Mouse (Mus musculus) neural tube, embryonic 11.5 days (tissue): ENCODE measurements around the gene Git1. TPM values are rescaled to one million over a fixed set of nuclear protein-coding genes. Genes with fewer than 3 reads are reported as not detected.

ENCODE experiments used
- ATAC-seq: fragments of 200-750 bp; cut with Nextera tagmentation; 2 replicates; pipeline ENCODE4 v1.8.0; 2017; ENCODE audit warnings: moderate number of reproducible peaks, mild to moderate bottlenecking, moderate TSS enrichment, moderate library complexity; ENCODE audit not compliant: insufficient read depth, low FRiP score, low TSS enrichment
- DNase-seq: peaks from one replicate; pipeline ENCODE4 v3.0.0-alpha.2; 2015; ENCODE audit warnings: low spot score
- H3K27ac ChIP-seq: fragments of 300-500 bp; sonication (generic); 2 replicates; pipeline ENCODE4 v1.5.1; 2014; ENCODE audit warnings: low read depth, mild to moderate bottlenecking, low read length
- H3K27me3 ChIP-seq: fragments of 300-500 bp; sonication (generic); 2 replicates; pipeline ENCODE4 v1.6.1; 2014; ENCODE audit warnings: mild to moderate bottlenecking, low read length, mixed read lengths; ENCODE audit not compliant: control insufficient read depth, insufficient read depth
- H3K36me3 ChIP-seq: fragments of 300-500 bp; sonication (generic); 2 replicates; pipeline ENCODE4 v1.6.1; 2014; ENCODE audit warnings: mild to moderate bottlenecking, low read length, moderate library complexity, mixed read lengths; ENCODE audit not compliant: control insufficient read depth, insufficient read depth
- H3K4me1 ChIP-seq: fragments of 300-500 bp; sonication (generic); 2 replicates; pipeline ENCODE4 v1.6.1; 2014; ENCODE audit warnings: low read length, mixed read lengths; ENCODE audit not compliant: control insufficient read depth, insufficient read depth
- H3K4me2 ChIP-seq: fragments of 300-500 bp; sonication (generic); 2 replicates; pipeline ENCODE4 v1.6.1; 2014; ENCODE audit warnings: low read depth, mild to moderate bottlenecking, moderate library complexity
- H3K4me3 ChIP-seq: fragments of 300-500 bp; sonication (generic); 2 replicates; pipeline ENCODE4 v1.5.1; 2014; ENCODE audit warnings: low read depth, low read length
- H3K9ac ChIP-seq: fragments of 300-500 bp; sonication (generic); 2 replicates; pipeline ENCODE4 v1.6.1; 2014; ENCODE audit warnings: mild to moderate bottlenecking, low read length
- H3K9me3 ChIP-seq: fragments of 300-500 bp; sonication (generic); 2 replicates; pipeline ENCODE4 v1.6.1; 2016; ENCODE audit warnings: low read length; ENCODE audit not compliant: control insufficient read depth
- WGBS: fragments of 180-500 bp; shearing (Covaris S2); extraction: QIAGEN DNeasy Blood & Tissue Kit; methylation state at CpG from one replicate; pipeline ENCODE4 v1.1.7; 2014; 5-methylcytosine and 5-hydroxymethylcytosine counted together
- polyA plus RNA-seq: library from polyadenylated mRNA; unstranded; fragments of >200 nt; fragmentation: Nextera tagmentation; extraction: Ambion mirVana; gene quantifications from 2 replicates; pipeline ENCODE4 v1.2.1, GENCODE M21; 2014

The Git1 gene
- polyA plus RNA-seq, 1 experiment from 2014 or later = 18.7 TPM

GRCm38 (mm10) chr11:77488771-77489581, 4.4 kb upstream of the Git1 start:
- Histone ChIP-seq H3K36me3 (no peaks in the 10 kb centered on the region), H3K27me3 (no peaks in the 10 kb centered on the region), H3K4me3 (peak overlapping the region; percentile 94), H3K9ac (peak overlapping the region; percentile 95), H3K4me1 (peaks cover 62% of the 10 kb centered on the region), H3K27ac (peak overlapping the region; percentile 82), H3K4me2 (peak overlapping the region; percentile 71), H3K9me3 (no peaks in the 10 kb centered on the region)
- ATAC-seq (no peak), DNase-seq (peak; percentile 36)
- WGBS = 2% methylated on average over 42 of the region's 55 CpGs

GRCm38 (mm10) chr11:77489591-77490235, 3.6 kb upstream of the Git1 start, which contains the start of gene Ankrd13b:
Ankrd13b (minus strand) TSS chr11:77489678.
- ATAC-seq = peak; percentile 66; the same call in 1 of the 2 replicates
- no peaks in the 10 kb centered on the region for H3K36me3 ChIP-seq
- peak within 1 kb of the TSS; percentile 82 for H3K27ac ChIP-seq
- H3K27me3 ChIP-seq = no peaks in the 10 kb centered on the region
- peaks cover 69% of the 10 kb centered on the region for H3K4me1 ChIP-seq
- peak within 1 kb of the TSS; percentile 71 for H3K4me2 ChIP-seq
- WGBS = under 1% methylated on average over 46 of the region's 87 CpGs
- DNase-seq = peak; percentile 84
- H3K4me3 ChIP-seq = peak within 1 kb of the TSS; percentile 94
- H3K9me3 ChIP-seq = no peaks in the 10 kb centered on the region
- H3K9ac ChIP-seq = peak within 1 kb of the TSS; percentile 95

DNA sequence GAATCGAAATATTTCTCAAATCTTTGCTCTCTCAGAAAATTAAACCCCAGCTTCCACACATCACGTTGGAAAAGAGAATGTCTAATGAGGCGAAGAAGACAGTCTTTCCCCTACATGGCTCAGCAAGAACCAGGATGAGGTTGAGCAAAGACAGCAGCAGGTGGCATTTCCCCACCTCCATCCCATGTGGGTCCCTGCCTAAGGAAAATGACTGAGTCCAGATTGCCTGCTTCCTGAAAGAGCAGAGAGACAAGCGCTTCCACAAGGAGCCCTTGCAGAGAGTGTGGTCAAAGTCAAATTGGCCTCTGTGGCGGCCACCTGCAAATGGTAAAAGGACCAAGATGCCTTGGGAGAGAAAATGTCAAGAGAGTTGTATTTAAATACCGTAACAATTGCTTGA, 2.9 kb upstream of the Git1 start:
- peaks cover 68% of the 10 kb centered on the region for H3K4me1 ChIP-seq
- WGBS = 74% methylated on average over 6 of the region's 6 CpGs
- H3K9ac ChIP-seq = no peak overlapping the region

DNA sequence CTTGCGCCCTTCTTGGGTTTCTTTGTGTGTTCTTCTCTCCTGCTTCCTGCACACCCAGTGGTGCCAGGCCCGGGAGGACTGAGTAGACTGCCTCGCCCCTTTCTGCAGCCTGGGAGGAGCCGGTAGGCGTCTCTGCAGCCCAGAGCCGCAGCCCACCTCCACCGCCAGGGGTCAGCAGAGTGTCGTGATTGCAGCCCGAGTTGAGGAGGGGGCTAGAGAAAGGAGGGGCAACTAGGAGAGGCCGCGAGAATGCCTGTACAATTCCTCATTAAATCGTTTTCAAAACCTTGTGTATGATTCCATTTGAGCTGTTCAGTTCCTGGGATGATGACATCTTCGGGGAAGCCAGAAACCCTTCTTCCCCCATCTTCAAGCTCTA, 2.2 kb upstream of the Git1 start:
- peak overlapping the region; percentile 93 for H3K9ac ChIP-seq
- no peaks in the 10 kb centered on the region for H3K36me3 ChIP-seq
- H3K27ac ChIP-seq = peak overlapping the region; percentile 89
- H3K9me3 ChIP-seq = no peaks in the 10 kb centered on the region
- DNase-seq = peak; percentile 97
- H3K4me2 ChIP-seq = peak overlapping the region; percentile 88
- peak; percentile 59 for ATAC-seq
- H3K27me3 ChIP-seq = no peaks in the 10 kb centered on the region
- H3K4me1 ChIP-seq = peaks cover 62% of the 10 kb centered on the region
- WGBS = under 1% methylated on average over 13 of the region's 13 CpGs
- peak overlapping the region; percentile 94 for H3K4me3 ChIP-seq

More for the DNA sequence above, 2.9 kb upstream of the Git1 start:
- DNase-seq (no peak), ATAC-seq (no peak)
- Histone ChIP-seq H3K9me3 (no peaks in the 10 kb centered on the region), H3K4me2 (peak overlapping the region; percentile 71; the same call in 1 of the 2 replicates), H3K27ac (no peak overlapping the region), H3K36me3 (no peaks in the 10 kb centered on the region), H3K4me3 (peak overlapping the region; percentile 94), H3K27me3 (no peaks in the 10 kb centered on the region)

DNA sequence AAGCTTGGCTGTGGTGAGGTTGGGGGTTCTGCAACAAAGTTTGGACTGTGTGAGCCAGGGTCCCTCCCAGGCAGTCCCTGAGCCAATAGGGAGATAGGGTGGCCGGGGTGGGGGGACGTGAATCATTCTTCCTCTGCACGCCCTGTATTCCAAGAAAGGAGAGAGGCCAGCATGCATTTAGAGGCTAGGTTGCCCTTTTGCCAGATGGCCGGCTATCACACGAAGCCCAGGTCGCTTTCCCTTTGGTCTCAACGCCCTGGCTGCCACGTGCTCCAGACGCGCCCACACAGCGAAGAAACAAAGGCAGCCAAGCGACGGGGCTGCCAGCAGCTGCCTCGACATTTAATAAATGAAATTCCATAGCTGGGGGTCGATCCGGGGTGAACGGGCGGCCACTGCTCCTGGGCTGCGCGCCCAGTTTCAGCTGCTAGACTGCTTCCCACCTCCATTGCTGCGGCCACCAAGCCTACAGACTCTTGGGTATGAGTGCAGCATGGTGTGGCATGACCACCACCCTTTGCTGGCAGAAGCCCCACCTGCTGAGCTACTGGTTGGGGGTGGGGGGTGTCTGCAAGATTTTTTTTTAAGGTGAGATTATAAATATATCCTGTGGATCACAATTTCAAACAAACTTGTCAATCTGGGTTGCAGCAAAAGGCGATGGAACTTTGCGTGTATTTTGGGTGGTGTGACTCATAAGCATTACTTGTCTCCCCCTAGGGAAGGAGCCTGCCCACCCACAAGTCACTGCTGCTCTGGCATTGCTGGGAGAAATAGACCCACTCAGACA, 1.7 kb upstream of the Git1 start:
- Histone ChIP-seq H3K9ac (peak overlapping the region; percentile 93), H3K36me3 (no peaks in the 10 kb centered on the region), H3K27me3 (no peaks in the 10 kb centered on the region), H3K4me2 (peak overlapping the region; percentile 88), H3K9me3 (no peaks in the 10 kb centered on the region), H3K4me1 (peaks cover 56% of the 10 kb centered on the region), H3K27ac (peak overlapping the region; percentile 89), H3K4me3 (peak overlapping the region; percentile 94)
- under 1% methylated on average over 23 of the region's 23 CpGs for WGBS
- ATAC-seq = peak; percentile 53
- peak; percentile 86 for DNase-seq

DNA sequence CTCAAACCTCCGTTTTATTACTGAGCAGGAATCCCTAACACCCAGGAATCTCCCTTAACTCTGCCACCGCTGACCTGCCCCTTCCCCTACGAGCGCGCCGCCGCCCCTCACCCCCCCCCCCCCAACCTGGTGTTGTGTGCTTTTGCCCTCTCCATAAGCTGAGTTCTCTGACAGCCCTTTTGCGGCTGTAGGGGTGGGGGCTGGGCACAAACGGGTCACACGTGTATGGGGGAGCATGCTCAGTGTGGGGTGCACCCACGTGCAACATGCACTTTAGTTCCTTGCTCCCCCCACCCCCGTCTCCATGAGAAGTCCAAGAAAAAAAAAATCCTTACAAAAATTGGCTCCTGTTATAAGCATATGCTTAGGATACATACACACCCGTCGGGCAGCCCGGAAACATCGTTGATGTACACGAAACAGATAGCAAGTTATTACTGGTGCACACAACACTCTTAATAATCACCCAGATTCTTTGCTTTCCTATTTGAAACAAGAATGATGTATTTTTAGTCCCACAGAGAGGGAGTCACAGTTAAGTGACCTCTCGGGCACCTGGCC, 971 bp upstream of the Git1 start:
- H3K27ac ChIP-seq = peak overlapping the region; percentile 89
- under 1% methylated on average over 14 of the region's 18 CpGs for WGBS
- peak; percentile 36 for DNase-seq

DNA sequence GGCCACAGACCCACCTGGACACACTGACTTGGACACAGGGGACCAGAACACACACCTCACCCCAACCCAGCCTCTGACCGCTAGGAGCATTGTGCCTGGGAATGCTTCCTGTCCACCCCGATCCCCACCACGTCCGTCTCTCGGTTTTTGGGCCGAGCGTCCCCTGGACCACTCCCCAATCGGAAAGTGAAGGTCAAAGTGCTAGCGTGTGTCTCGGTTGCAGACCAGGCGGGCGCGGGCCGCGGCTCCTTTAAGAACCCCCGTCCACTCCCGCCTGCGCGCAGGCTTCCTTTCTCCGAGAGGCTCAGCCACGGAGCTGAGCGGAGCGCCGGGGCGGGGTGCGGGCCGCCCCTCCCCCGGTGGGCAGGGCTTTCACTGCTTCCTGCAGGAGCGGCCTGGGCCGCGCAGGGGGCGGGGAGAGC, 440 bp upstream of the Git1 start:
- WGBS = under 1% methylated on average over 28 of the region's 32 CpGs
- Histone ChIP-seq H3K36me3 (no peaks in the 10 kb centered on the region), H3K4me2 (peak overlapping the region; percentile 88), H3K4me3 (peak overlapping the region; percentile 94), H3K27me3 (no peaks in the 10 kb centered on the region), H3K4me1 (peaks cover 55% of the 10 kb centered on the region), H3K9ac (peak overlapping the region; percentile 93), H3K9me3 (no peaks in the 10 kb centered on the region), H3K27ac (peak overlapping the region; percentile 85)
- DNase-seq (peak; percentile 94), ATAC-seq (peak; percentile 74)

More for the DNA sequence above, 971 bp upstream of the Git1 start:
- Histone ChIP-seq H3K9me3 (no peaks in the 10 kb centered on the region), H3K36me3 (no peaks in the 10 kb centered on the region), H3K9ac (peak overlapping the region; percentile 93), H3K4me3 (peak overlapping the region; percentile 94), H3K4me1 (peaks cover 55% of the 10 kb centered on the region), H3K4me2 (peak overlapping the region; percentile 88), H3K27me3 (no peaks in the 10 kb centered on the region)
- no peak for ATAC-seq

DNA sequence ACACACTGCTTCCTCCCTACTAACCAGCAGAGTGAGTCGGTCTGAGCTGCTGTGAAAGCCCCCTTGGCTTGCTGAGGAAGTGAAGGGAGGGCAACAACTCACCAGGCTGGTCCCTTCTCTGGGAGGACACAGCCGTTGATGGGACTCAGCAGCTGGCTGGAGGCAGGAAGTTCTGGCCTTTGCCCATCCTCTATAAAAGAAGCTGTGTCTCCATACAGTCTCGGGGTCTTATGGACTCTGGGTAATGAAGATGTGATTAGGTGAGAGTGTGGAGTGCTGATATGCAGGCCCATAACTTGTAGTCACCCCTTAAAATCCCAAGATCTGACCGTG, 948 bp downstream of the Git1 start:
- peak overlapping the region; percentile 93 for H3K9ac ChIP-seq
- ATAC-seq = no peak
- no peaks in the 10 kb centered on the region for H3K27me3 ChIP-seq
- H3K9me3 ChIP-seq = no peaks in the 10 kb centered on the region
- 0 out of 2 replicates have a peak, but pooled peaks cover 2% of the 10 kb centered on the region for H3K36me3 ChIP-seq
- H3K4me2 ChIP-seq = peak overlapping the region; percentile 88
- 32% methylated on average over 4 of the region's 4 CpGs for WGBS
- H3K4me3 ChIP-seq = peak overlapping the region; percentile 94
- peak overlapping the region; percentile 85; the same call in 1 of the 2 replicates for H3K27ac ChIP-seq
- peaks cover 47% of the 10 kb centered on the region for H3K4me1 ChIP-seq
- DNase-seq = no peak
